Mouse (Mus musculus): ENCODE measurements at regions not wholly inside any gene's neighbourhood (a gene's known extent, or its start where the extent isn't known, plus 50 kb on each side); places are given as distances from the start of the nearest gene placed in this dataset.
A peak's percentile ranks its signal among the peaks of the same experiment; 100 is the strongest.

GRCm38 (mm10) chr10:31034782-31035181 lies 192.2 kb upstream of the Hey2 start:
- Histone ChIP-seq H3K36me3 (ENCODE audit: control insufficient read depth, insufficient read depth, low read length) (no peaks in the 10 kb centered on the region), H3K9ac (ENCODE audit: low read depth, low read length) (no peak overlapping the region), H3K4me2 (no peak overlapping the region), H3K4me3 (ENCODE audit: low read depth, low read length) (no peak overlapping the region), H3K27ac (ENCODE audit: low read depth, low read length) (0 out of 2 replicates have a peak overlapping the region, but pooled peaks have one; percentile 0), H3K4me1 (ENCODE audit: control insufficient read depth, insufficient read depth, low read length) (peaks cover 6% of the 10 kb centered on the region), H3K27me3 (ENCODE audit: control insufficient read depth, insufficient read depth, low read length) (no peaks in the 10 kb centered on the region), H3K9me3 (replicated peaks; ENCODE audit: control insufficient read depth, low read length) (no peaks in the 10 kb centered on the region)
- WGBS (ENCODE audit: insufficient replicate concordance): 14% methylated on average over 3 of the region's 3 CpGs
- ATAC-seq (replicated peaks; ENCODE audit: insufficient number of reproducible peaks, low FRiP score, low TSS enrichment): peak; percentile 73; the same call in 1 of the 2 replicates

DNA sequence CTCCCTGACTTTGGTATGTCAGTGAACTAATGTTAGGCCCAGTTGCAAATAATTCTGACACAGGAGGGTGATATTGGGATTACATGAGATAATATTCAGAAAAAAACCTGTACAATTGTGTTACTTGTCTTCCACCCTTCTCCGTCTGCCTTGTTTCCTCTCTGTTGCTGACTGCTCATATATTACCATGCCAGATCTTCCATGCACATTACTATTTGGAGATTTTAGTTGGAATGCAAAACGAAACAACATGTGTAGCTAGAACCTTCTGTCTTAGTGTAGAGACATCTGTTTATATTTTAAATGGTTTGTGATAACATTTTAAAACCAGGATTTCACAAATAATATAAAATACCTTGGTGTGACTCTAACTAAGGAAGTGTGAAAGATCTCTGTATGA lies 188.1 kb upstream of the Hey2 start:
- Histone ChIP-seq H3K36me3 (ENCODE audit: control insufficient read depth, insufficient read depth, low read length) (no peaks in the 10 kb centered on the region), H3K27me3 (ENCODE audit: control insufficient read depth, insufficient read depth, low read length) (no peaks in the 10 kb centered on the region), H3K9me3 (replicated peaks; ENCODE audit: control insufficient read depth, low read length) (peaks cover 5% of the 10 kb centered on the region; the same call in 1 of the 2 replicates), H3K4me1 (ENCODE audit: control insufficient read depth, insufficient read depth, low read length) (peaks cover 6% of the 10 kb centered on the region), H3K9ac (ENCODE audit: low read depth, low read length) (no peak overlapping the region), H3K27ac (ENCODE audit: low read depth, low read length) (no peak overlapping the region), H3K4me3 (ENCODE audit: low read depth, low read length) (no peak overlapping the region), H3K4me2 (no peak overlapping the region)
- no peak for ATAC-seq (replicated peaks; ENCODE audit: insufficient number of reproducible peaks, low FRiP score, low TSS enrichment)
- WGBS (ENCODE audit: insufficient replicate concordance): 80% methylated on average over 2 of the region's 2 CpGs

- no peaks in the 10 kb centered on the region for H3K36me3 ChIP-seq (ENCODE audit: control insufficient read depth, insufficient read depth, low read length)
- H3K27ac ChIP-seq (ENCODE audit: low read depth, low read length): no peak overlapping the region
- WGBS (ENCODE audit: insufficient replicate concordance): 47% methylated on average over 1 of the region's 1 CpGs
- H3K4me3 ChIP-seq (ENCODE audit: low read depth, low read length): no peak overlapping the region
- H3K4me2 ChIP-seq: no peak overlapping the region
- peaks cover 5% of the 10 kb centered on the region; the same call in 1 of the 2 replicates for H3K9me3 ChIP-seq (replicated peaks; ENCODE audit: control insufficient read depth, low read length)
- H3K27me3 ChIP-seq (ENCODE audit: control insufficient read depth, insufficient read depth, low read length): no peaks in the 10 kb centered on the region
- no peak for ATAC-seq (replicated peaks; ENCODE audit: insufficient number of reproducible peaks, low FRiP score, low TSS enrichment)
- H3K4me1 ChIP-seq (ENCODE audit: control insufficient read depth, insufficient read depth, low read length): no peaks in the 10 kb centered on the region
- H3K9ac ChIP-seq (ENCODE audit: low read depth, low read length): no peak overlapping the region
These were observed 183.8 kb upstream of the Hey2 start for GRCm38 (mm10) chr10:31026440-31026839.

- Histone ChIP-seq H3K36me3 (ENCODE audit: control insufficient read depth, insufficient read depth, low read length) (no peaks in the 10 kb centered on the region), H3K9ac (ENCODE audit: low read depth, low read length) (no peak overlapping the region), H3K4me1 (ENCODE audit: control insufficient read depth, insufficient read depth, low read length) (no peaks in the 10 kb centered on the region), H3K27me3 (ENCODE audit: control insufficient read depth, insufficient read depth, low read length) (no peaks in the 10 kb centered on the region), H3K27ac (ENCODE audit: low read depth, low read length) (no peak overlapping the region), H3K4me2 (no peak overlapping the region), H3K4me3 (ENCODE audit: low read depth, low read length) (no peak overlapping the region), H3K9me3 (replicated peaks; ENCODE audit: control insufficient read depth, low read length) (no peaks in the 10 kb centered on the region)
- no peak for ATAC-seq (replicated peaks; ENCODE audit: insufficient number of reproducible peaks, low FRiP score, low TSS enrichment)
- 77% methylated on average over 18 of the region's 18 CpGs for WGBS (ENCODE audit: insufficient replicate concordance)
These were observed 170.2 kb upstream of the Hey2 start for GRCm38 (mm10) chr10:31012669-31013358.

DNA sequence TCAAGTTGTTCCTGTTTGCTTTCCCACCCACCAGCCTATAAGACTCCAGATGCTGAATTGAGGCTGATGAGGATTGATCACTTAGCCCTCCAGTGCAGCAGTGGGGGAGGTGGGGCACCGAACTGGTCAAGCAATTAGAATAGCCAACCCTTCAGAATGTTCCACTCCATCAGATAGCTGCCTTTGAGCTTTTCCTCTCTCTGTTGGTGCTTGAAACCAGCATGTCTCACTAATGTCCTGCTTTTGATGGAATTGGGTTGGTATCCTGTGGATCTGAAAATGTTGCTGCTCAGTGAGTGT lies 167.3 kb upstream of the Hey2 start:
- no peak overlapping the region for H3K27ac ChIP-seq (ENCODE audit: low read depth, low read length)
- no peak for ATAC-seq (replicated peaks; ENCODE audit: insufficient number of reproducible peaks, low FRiP score, low TSS enrichment)

DNA sequence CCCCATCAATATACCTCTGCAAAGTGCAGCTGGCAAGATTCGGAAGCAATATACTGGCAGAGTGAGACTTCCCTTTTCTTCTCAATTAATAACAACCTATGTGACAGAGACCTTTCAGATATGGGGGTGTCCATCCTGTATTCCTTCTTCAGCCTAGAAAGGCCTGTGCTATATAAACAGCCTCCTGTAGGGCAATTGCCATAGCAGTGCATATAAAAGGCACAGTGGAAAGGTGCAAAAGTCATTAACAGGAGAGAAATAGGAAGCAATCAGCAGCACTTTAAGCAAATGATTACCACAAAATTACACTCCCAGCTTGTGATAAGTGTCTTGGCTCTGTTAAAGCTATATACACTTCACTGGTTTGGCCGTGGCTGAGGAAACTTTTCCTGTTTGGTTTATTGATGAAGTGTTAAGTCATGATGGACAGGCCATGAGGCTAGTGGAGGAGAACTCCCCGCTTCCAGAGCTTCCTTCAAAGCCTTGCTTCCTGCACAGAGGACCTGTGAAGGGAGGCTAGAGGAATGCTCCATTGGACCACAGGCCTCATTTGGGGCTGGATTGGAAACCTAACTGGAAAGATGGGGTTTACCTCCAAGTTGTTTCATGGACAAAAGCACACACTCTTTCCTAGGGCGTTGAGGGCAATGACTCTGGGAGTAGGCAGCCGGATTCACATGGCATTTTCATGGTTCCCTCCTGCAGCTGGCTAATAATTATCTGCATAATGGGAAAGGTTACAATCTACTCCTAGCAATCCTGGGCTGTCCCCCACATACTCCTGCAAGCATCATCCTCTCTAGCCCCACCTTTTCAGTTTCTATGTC lies 166.7 kb upstream of the Hey2 start:
- Histone ChIP-seq H3K9ac (ENCODE audit: low read depth, low read length) (no peak overlapping the region), H3K4me3 (ENCODE audit: low read depth, low read length) (no peak overlapping the region), H3K4me1 (ENCODE audit: control insufficient read depth, insufficient read depth, low read length) (no peaks in the 10 kb centered on the region), H3K9me3 (replicated peaks; ENCODE audit: control insufficient read depth, low read length) (no peaks in the 10 kb centered on the region), H3K4me2 (no peak overlapping the region), H3K36me3 (ENCODE audit: control insufficient read depth, insufficient read depth, low read length) (no peaks in the 10 kb centered on the region), H3K27me3 (ENCODE audit: control insufficient read depth, insufficient read depth, low read length) (no peaks in the 10 kb centered on the region), H3K27ac (ENCODE audit: low read depth, low read length) (no peak overlapping the region)
- 53% methylated on average over 5 of the region's 5 CpGs for WGBS (ENCODE audit: insufficient replicate concordance)
- no peak for ATAC-seq (replicated peaks; ENCODE audit: insufficient number of reproducible peaks, low FRiP score, low TSS enrichment)

More for the DNA sequence above, 167.3 kb upstream of the Hey2 start:
- Histone ChIP-seq H3K4me1 (ENCODE audit: control insufficient read depth, insufficient read depth, low read length) (no peaks in the 10 kb centered on the region), H3K27me3 (ENCODE audit: control insufficient read depth, insufficient read depth, low read length) (no peaks in the 10 kb centered on the region), H3K9ac (ENCODE audit: low read depth, low read length) (no peak overlapping the region), H3K9me3 (replicated peaks; ENCODE audit: control insufficient read depth, low read length) (no peaks in the 10 kb centered on the region), H3K4me3 (ENCODE audit: low read depth, low read length) (no peak overlapping the region), H3K36me3 (ENCODE audit: control insufficient read depth, insufficient read depth, low read length) (no peaks in the 10 kb centered on the region), H3K4me2 (no peak overlapping the region)
- 58% methylated on average over 1 of the region's 1 CpGs for WGBS (ENCODE audit: insufficient replicate concordance)

DNA sequence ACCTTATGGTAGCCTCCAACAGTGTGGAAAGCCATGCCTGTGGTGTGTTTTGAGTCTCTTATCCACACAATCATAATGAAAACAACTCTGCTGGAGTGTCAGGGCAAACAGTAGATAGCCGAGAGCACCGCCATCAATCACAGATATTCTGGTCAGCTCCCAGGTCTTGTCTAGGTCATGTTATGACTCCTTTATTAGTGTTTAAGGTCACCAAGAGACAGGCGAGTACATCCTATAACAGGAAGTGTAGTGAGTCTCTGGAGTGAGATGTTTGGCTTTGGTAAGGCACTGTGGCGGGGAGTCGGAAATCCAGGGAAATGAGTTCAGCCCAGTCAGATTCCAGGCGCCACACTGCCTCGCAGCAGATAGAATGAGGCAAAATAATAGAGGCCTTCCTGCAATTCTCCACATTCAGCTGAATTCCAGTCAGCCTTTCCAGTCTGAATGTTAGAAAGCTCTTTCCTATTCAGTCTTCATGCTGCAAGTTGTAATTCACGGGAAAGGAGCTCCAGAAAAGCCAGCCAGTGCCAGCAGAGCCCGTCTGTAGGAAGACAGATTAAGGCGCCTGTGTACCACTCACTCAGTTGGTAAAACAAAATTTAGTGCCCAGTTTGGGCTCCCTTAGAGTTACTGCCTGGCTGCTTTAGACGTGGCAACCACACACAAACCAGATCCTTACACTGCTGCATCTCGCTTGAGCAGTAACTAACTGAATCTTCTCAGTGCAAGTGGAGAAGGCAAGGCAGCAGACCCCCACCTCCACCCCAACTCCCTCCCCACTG lies 155.8 kb upstream of the Hey2 start:
- WGBS (ENCODE audit: insufficient replicate concordance): 35% methylated on average over 12 of the region's 12 CpGs
- Histone ChIP-seq H3K27ac (ENCODE audit: low read depth, low read length) (peak overlapping the region; percentile 70), H3K9me3 (replicated peaks; ENCODE audit: control insufficient read depth, low read length) (no peaks in the 10 kb centered on the region), H3K4me2 (no peak overlapping the region), H3K4me3 (ENCODE audit: low read depth, low read length) (no peak overlapping the region), H3K27me3 (ENCODE audit: control insufficient read depth, insufficient read depth, low read length) (no peaks in the 10 kb centered on the region), H3K4me1 (ENCODE audit: control insufficient read depth, insufficient read depth, low read length) (0 out of 2 replicates have a peak, but pooled peaks cover 5% of the 10 kb centered on the region), H3K36me3 (ENCODE audit: control insufficient read depth, insufficient read depth, low read length) (no peaks in the 10 kb centered on the region), H3K9ac (ENCODE audit: low read depth, low read length) (no peak overlapping the region)
- ATAC-seq (replicated peaks; ENCODE audit: insufficient number of reproducible peaks, low FRiP score, low TSS enrichment): peak; percentile 55

GRCm38 (mm10) chr10:30992167-30992566 lies 149.6 kb upstream of the Hey2 start:
- no peak overlapping the region for H3K4me3 ChIP-seq (ENCODE audit: low read depth, low read length)
- 80% methylated on average over 3 of the region's 3 CpGs for WGBS (ENCODE audit: insufficient replicate concordance)
- no peaks in the 10 kb centered on the region for H3K4me1 ChIP-seq (ENCODE audit: control insufficient read depth, insufficient read depth, low read length)
- no peak overlapping the region for H3K27ac ChIP-seq (ENCODE audit: low read depth, low read length)
- H3K9me3 ChIP-seq (replicated peaks; ENCODE audit: control insufficient read depth, low read length): no peaks in the 10 kb centered on the region
- no peak overlapping the region for H3K4me2 ChIP-seq
- ATAC-seq (replicated peaks; ENCODE audit: insufficient number of reproducible peaks, low FRiP score, low TSS enrichment): no peak
- H3K27me3 ChIP-seq (ENCODE audit: control insufficient read depth, insufficient read depth, low read length): peaks cover 2% of the 10 kb centered on the region; the same call in 1 of the 2 replicates
- H3K36me3 ChIP-seq (ENCODE audit: control insufficient read depth, insufficient read depth, low read length): no peaks in the 10 kb centered on the region
- no peak overlapping the region for H3K9ac ChIP-seq (ENCODE audit: low read depth, low read length)

All from heart, embryonic 11.5 days (tissue).